Mouse (Mus musculus) heart, embryonic 16.5 days (tissue): ENCODE measurements around the gene C1qtnf5. TPM values are rescaled to one million over a fixed set of nuclear protein-coding genes. Genes with fewer than 3 reads are reported as not detected.
A peak's percentile ranks its signal among the peaks of the same experiment; 100 is the strongest.

Source experiments
- ATAC-seq: fragments of 200-750 bp; cut with Nextera tagmentation; replicated peaks from 2 replicates; pipeline ENCODE4 v1.8.0; 2017; ENCODE audit warnings: moderate number of reproducible peaks; ENCODE audit not compliant: insufficient read depth, low FRiP score; ENCODE audit errors: extremely low read depth
- H3K27ac ChIP-seq: fragments of 300-500 bp; sonication (generic); 2 replicates; pipeline ENCODE4 v1.5.1; 2014; ENCODE audit warnings: mild to moderate bottlenecking, low read length, control low read depth, moderate library complexity
- H3K27me3 ChIP-seq: fragments of 300-500 bp; sonication (generic); 2 replicates; pipeline ENCODE4 v1.6.1; 2014; ENCODE audit warnings: low read length, mixed read lengths; ENCODE audit not compliant: control insufficient read depth, insufficient read depth
- H3K36me3 ChIP-seq: fragments of 300-500 bp; sonication (generic); 2 replicates; pipeline ENCODE4 v1.6.1; 2014; ENCODE audit not compliant: control insufficient read depth, insufficient read depth
- H3K4me1 ChIP-seq: fragments of 300-500 bp; sonication (generic); 2 replicates; pipeline ENCODE4 v1.6.1; 2014; ENCODE audit warnings: low read length, mixed read lengths; ENCODE audit not compliant: control insufficient read depth, insufficient read depth
- H3K4me2 ChIP-seq: fragments of 300-500 bp; sonication (generic); 2 replicates; pipeline ENCODE4 v1.6.1; 2014; ENCODE audit warnings: low read depth, mild to moderate bottlenecking, control low read depth, low read length
- H3K4me3 ChIP-seq: fragments of 300-500 bp; sonication (generic); 2 replicates; pipeline ENCODE4 v1.5.1; 2014; ENCODE audit warnings: mild to moderate bottlenecking, control low read depth, low read length
- H3K9ac ChIP-seq: fragments of 300-500 bp; sonication (generic); 2 replicates; pipeline ENCODE4 v1.6.1; 2014; ENCODE audit warnings: low read length, control low read depth
- H3K9me3 ChIP-seq: fragments of 300-500 bp; sonication (generic); replicated peaks from 2 replicates; pipeline ENCODE4 v1.6.1; 2016; ENCODE audit warnings: low read length; ENCODE audit not compliant: control insufficient read depth
- WGBS: fragments of 180-500 bp; shearing (Covaris S2); extraction: QIAGEN DNeasy Blood & Tissue Kit; methylation state at CpG from one replicate; pipeline ENCODE4 v1.1.7; 2014; 5-methylcytosine and 5-hydroxymethylcytosine counted together
- polyA plus RNA-seq: library from polyadenylated mRNA; unstranded; fragments of >200 nt; fragmentation: Nextera tagmentation; extraction: Ambion mirVana; gene quantifications from 2 replicates; pipeline ENCODE4 v1.2.1, GENCODE M21; 2015

The C1qtnf5 gene
- polyA plus RNA-seq, 1 experiment from 2014 or later: 3.5 TPM

GRCm38 (mm10) chr9:44078136-44078797 is 28.8 kb upstream of the C1qtnf5 start:
- Histone ChIP-seq H3K27ac (peak overlapping the region; percentile 93), H3K27me3 (no peaks in the 10 kb centered on the region), H3K9ac (peak overlapping the region; percentile 62), H3K36me3 (0 out of 2 replicates have a peak, but pooled peaks cover 2% of the 10 kb centered on the region), H3K4me3 (no peak overlapping the region), H3K4me1 (peaks cover 59% of the 10 kb centered on the region), H3K4me2 (peak overlapping the region; percentile 48; the same call in 1 of the 2 replicates), H3K9me3 (no peaks in the 10 kb centered on the region)
- WGBS: 66% methylated on average over 10 of the region's 10 CpGs
- no peak for ATAC-seq

GRCm38 (mm10) chr9:44078955-44079756 is 27.9 kb upstream of the C1qtnf5 start:
- peak overlapping the region; percentile 15; the same call in 1 of the 2 replicates for H3K4me3 ChIP-seq
- no peaks in the 10 kb centered on the region for H3K27me3 ChIP-seq
- 0 out of 2 replicates have a peak, but pooled peaks cover 2% of the 10 kb centered on the region for H3K36me3 ChIP-seq
- H3K4me1 ChIP-seq: peaks cover 64% of the 10 kb centered on the region
- 21% methylated on average over 16 of the region's 16 CpGs for WGBS
- H3K27ac ChIP-seq: peak overlapping the region; percentile 93
- peak overlapping the region; percentile 62 for H3K9ac ChIP-seq
- peak overlapping the region; percentile 48; the same call in 1 of the 2 replicates for H3K4me2 ChIP-seq
- H3K9me3 ChIP-seq: no peaks in the 10 kb centered on the region
- peak; percentile 87 for ATAC-seq

GRCm38 (mm10) chr9:44079997-44080780 is 26.9 kb upstream of the C1qtnf5 start:
- H3K4me3 ChIP-seq: no peak overlapping the region
- H3K9ac ChIP-seq: peak overlapping the region; percentile 28; the same call in 1 of the 2 replicates
- no peaks in the 10 kb centered on the region for H3K27me3 ChIP-seq
- peaks cover 68% of the 10 kb centered on the region for H3K4me1 ChIP-seq
- no peaks in the 10 kb centered on the region for H3K9me3 ChIP-seq
- H3K36me3 ChIP-seq: 0 out of 2 replicates have a peak, but pooled peaks cover 2% of the 10 kb centered on the region
- ATAC-seq: no peak
- 66% methylated on average over 10 of the region's 10 CpGs for WGBS
- peak overlapping the region; percentile 93 for H3K27ac ChIP-seq
- no peak overlapping the region for H3K4me2 ChIP-seq

- Histone ChIP-seq H3K9ac (no peak overlapping the region), H3K27ac (peak overlapping the region; percentile 93), H3K4me2 (no peak overlapping the region), H3K27me3 (no peaks in the 10 kb centered on the region), H3K4me3 (no peak overlapping the region), H3K9me3 (no peaks in the 10 kb centered on the region), H3K36me3 (0 out of 2 replicates have a peak, but pooled peaks cover 2% of the 10 kb centered on the region), H3K4me1 (peaks cover 65% of the 10 kb centered on the region)
- ATAC-seq: no peak
- WGBS: 40% methylated on average over 5 of the region's 5 CpGs
Observed at GRCm38 (mm10) chr9:44080953-44081352, 26.1 kb upstream of the C1qtnf5 start.

- Histone ChIP-seq H3K4me3 (no peak overlapping the region), H3K27me3 (no peaks in the 10 kb centered on the region), H3K9me3 (no peaks in the 10 kb centered on the region), H3K4me2 (no peak overlapping the region), H3K27ac (no peak overlapping the region), H3K36me3 (no peaks in the 10 kb centered on the region), H3K9ac (no peak overlapping the region), H3K4me1 (peaks cover 59% of the 10 kb centered on the region)
- no peak for ATAC-seq
- WGBS: 69% methylated on average over 5 of the region's 5 CpGs
Observed at GRCm38 (mm10) chr9:44081581-44081980, 25.5 kb upstream of the C1qtnf5 start.

- Histone ChIP-seq H3K4me3 (no peak overlapping the region), H3K36me3 (no peaks in the 10 kb centered on the region), H3K9me3 (no peaks in the 10 kb centered on the region), H3K4me2 (no peak overlapping the region), H3K4me1 (peaks cover 57% of the 10 kb centered on the region), H3K9ac (no peak overlapping the region), H3K27ac (no peak overlapping the region), H3K27me3 (no peaks in the 10 kb centered on the region)
- 89% methylated on average over 5 of the region's 5 CpGs for WGBS
- no peak for ATAC-seq
Observed at GRCm38 (mm10) chr9:44082266-44082665, 24.8 kb upstream of the C1qtnf5 start.

- H3K9me3 ChIP-seq: no peaks in the 10 kb centered on the region
- H3K9ac ChIP-seq: peak overlapping the region; percentile 91
- peak; percentile 19; the same call in 1 of the 2 replicates for ATAC-seq
- peaks cover 57% of the 10 kb centered on the region for H3K4me1 ChIP-seq
- no peaks in the 10 kb centered on the region for H3K36me3 ChIP-seq
- peak overlapping the region; percentile 90 for H3K27ac ChIP-seq
- WGBS: 6% methylated on average over 23 of the region's 23 CpGs
- H3K27me3 ChIP-seq: no peaks in the 10 kb centered on the region
- H3K4me2 ChIP-seq: peak overlapping the region; percentile 95
- peak overlapping the region; percentile 77 for H3K4me3 ChIP-seq
Observed at GRCm38 (mm10) chr9:44083392-44084121, 23.5 kb upstream of the C1qtnf5 start.

- Histone ChIP-seq H3K9ac (peak overlapping the region; percentile 91), H3K27ac (peak overlapping the region; percentile 90), H3K4me1 (peaks cover 58% of the 10 kb centered on the region), H3K4me3 (peak overlapping the region; percentile 77), H3K9me3 (no peaks in the 10 kb centered on the region), H3K27me3 (no peaks in the 10 kb centered on the region), H3K4me2 (peak overlapping the region; percentile 95), H3K36me3 (no peaks in the 10 kb centered on the region)
- WGBS: 1% methylated on average over 14 of the region's 14 CpGs
- no peak for ATAC-seq
Observed at GRCm38 (mm10) chr9:44084236-44084635, 22.8 kb upstream of the C1qtnf5 start.
